Mouse (Mus musculus) ES-CJ7 (cell line): ENCODE data around the gene Csrnp3.

ENCODE experiments used
- DNase-seq: peaks from one replicate; pipeline ENCODE4 v3.0.0; 2011; ENCODE audit warnings: low read depth, low spot score

Gene Csrnp3

GRCm38 (mm10) chr2:65870919-65871582, 25.5 kb downstream of the Csrnp3 start:
- DNase-seq, result no peak

DNA sequence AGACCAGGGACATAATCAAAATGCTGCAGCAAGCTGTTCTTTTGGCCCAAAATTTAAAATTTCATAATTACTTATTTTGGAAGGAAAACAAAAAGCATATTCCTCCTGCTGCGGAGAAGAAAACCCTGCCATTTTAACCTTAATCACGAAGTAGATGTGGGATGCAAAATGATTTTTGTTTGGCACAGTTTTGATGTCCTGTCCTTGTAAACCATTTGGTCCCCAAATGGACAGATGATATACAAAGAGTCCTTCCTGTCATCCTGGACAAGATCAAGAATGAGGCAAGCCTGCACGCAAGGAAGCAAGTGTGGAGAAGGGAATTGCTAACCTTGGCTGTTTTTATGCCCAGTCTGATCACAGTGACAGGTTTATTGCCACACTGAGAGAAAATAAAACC, 46.0 kb downstream of the Csrnp3 start:
- no peak for DNase-seq

DNA sequence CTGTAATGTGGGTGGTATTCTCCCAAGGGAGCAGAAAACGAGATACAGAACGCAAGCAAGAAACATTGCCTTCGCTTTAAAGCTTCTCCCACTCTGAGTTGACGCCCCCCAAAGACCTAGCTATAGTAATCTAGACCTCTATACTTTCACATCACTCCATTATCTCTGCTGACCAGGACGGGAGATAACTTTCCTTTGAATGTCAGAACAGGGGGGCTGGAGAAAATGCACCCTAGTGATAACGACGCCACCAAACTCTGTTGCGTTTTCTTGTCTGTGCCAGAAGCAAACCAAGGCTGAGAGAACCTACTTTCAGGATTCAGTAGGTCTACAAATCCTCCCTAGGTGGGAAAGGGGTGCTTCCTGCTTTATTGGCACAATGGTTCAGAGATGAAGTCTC, 47.7 kb downstream of the Csrnp3 start:
- no peak for DNase-seq

DNA sequence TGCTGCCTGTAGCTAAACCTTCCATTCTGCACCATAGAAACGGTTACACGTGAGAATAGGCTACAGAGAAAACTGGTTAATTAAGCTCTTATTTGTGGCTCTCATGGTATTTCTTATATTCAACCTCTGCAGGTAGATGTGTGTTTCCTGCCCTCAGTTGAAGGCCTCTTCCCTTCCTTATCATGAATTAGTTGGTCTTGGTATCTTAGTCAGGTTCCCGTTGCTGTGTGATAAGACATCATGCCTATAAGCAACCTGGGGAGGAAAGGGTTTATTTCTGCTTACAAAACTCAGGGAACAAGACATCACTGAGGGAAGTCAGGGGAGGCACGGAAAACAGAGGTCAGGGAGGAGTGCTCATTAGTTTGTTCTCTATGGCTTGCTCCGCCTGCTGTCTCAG, 48.7 kb downstream of the Csrnp3 start:
- DNase-seq, result no peak

GRCm38 (mm10) chr2:65896542-65896941, 51.0 kb downstream of the Csrnp3 start:
- no peak for DNase-seq

GRCm38 (mm10) chr2:65897084-65897483, 51.5 kb downstream of the Csrnp3 start:
- DNase-seq, result no peak

DNA sequence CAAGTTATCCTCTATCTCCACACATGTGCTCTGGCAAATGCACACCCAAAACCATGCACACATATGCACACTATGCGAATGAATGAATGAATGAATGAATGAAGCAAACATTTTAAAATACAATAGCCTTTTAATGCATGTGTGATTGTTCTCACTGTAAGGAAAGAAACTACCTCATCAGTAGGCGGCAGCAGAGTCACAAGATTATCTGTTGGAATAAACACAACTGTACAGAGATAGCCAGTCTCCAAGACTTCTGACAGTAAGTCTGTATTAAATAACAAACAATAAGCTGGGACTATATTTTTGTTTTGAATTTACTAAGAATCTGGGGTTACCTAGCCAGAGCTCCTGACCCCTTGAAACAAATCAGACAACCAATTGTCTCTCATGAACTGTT, 53.9 kb downstream of the Csrnp3 start:
- no peak for DNase-seq

- peak; percentile 63 for DNase-seq
These were observed 63.0 kb downstream of the Csrnp3 start for GRCm38 (mm10) chr2:65908526-65908925.

- peak; percentile 64 for DNase-seq
These were observed 64.4 kb downstream of the Csrnp3 start for GRCm38 (mm10) chr2:65909724-65910521.

DNA sequence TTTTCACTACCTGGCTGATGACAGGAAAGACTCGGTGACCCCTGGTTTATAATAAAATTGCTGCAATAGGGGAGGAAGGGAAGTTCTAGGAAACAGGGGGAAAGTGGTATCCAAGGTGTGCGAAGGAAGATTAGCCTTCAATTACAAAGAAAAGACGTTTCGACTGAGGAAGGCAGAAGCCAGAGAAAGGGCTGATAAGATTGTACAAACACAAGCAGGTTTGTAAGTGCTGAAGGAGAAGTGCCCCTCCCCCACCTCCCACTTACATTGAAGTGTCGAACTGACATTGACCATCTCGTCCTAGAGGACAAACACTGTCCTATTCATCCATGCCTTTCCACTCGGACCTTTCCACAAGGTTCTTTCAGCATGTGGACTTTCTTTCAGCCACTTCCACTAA, 70.4 kb downstream of the Csrnp3 start:
- DNase-seq, result peak; percentile 20

GRCm38 (mm10) chr2:65920651-65921412, 75.3 kb downstream of the Csrnp3 start:
- no peak for DNase-seq

- no peak for DNase-seq
These were observed 79.9 kb downstream of the Csrnp3 start for GRCm38 (mm10) chr2:65925363-65925941.

- DNase-seq, result no peak
These were observed 81.6 kb downstream of the Csrnp3 start for GRCm38 (mm10) chr2:65926935-65927708.

- DNase-seq, result no peak
These were observed 83.7 kb downstream of the Csrnp3 start for GRCm38 (mm10) chr2:65929286-65929685.

- DNase-seq, result no peak
These were observed 84.4 kb downstream of the Csrnp3 start for GRCm38 (mm10) chr2:65929927-65930326.

DNA sequence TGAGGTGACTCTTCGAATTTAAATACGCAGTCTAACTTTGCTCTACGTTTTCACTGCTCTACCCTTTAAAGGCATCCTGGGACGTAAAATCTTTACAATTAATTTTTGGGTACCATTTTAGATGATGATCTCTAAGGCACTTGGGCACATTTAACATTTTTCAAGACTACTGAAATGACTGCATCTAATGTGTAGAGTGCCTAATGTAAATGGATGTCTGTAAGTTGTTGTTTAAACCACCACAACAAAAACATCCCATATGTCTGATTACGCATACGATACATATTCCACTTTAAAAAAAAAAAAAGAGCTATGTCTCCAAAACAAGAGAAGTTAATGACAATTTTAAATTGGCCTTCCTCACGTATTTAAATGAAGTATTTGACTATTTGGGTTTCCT, 85.7 kb downstream of the Csrnp3 start:
- DNase-seq, result no peak

- DNase-seq, result peak; percentile 89
These were observed 86.3 kb downstream of the Csrnp3 start for GRCm38 (mm10) chr2:65931841-65932311.

DNA sequence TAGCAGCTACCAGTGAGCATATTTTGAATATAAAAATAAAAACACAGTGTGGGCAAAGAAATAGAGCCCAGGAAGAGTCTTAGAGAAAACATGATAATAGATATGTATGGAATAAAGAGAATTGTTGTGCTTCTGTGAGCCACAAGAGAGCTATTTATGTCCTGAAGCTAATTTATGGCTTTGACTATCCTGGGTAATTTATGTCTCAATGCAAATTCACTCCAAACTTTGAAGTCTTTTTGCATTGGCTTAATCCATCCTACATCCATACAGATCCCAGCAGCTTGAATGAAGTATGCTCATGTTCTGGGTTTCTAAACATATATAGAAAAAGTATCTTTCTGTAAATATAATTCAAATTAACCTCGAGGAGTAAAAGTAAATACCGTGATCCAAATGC, 88.5 kb downstream of the Csrnp3 start:
- DNase-seq, result no peak

DNA sequence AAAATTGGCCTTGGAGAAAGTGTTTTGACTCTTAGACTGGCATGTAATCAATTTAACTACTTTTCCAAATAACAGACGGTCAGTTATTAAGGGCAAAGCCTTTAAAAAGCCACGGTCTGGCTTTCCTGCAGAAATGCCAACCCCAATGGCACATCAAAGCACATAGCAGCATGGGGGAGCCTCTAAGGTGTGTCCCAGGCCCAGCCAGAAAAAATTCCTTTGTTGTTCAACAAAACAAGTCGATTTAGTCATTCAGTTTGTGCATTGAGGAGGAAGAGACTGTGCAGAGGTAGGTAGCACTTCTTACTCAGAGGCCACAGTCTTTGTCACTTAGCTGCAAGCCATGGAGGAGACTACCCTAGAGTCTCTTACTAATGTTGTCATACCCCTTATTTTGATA, 93.3 kb downstream of the Csrnp3 start:
- peak; percentile 67 for DNase-seq

DNA sequence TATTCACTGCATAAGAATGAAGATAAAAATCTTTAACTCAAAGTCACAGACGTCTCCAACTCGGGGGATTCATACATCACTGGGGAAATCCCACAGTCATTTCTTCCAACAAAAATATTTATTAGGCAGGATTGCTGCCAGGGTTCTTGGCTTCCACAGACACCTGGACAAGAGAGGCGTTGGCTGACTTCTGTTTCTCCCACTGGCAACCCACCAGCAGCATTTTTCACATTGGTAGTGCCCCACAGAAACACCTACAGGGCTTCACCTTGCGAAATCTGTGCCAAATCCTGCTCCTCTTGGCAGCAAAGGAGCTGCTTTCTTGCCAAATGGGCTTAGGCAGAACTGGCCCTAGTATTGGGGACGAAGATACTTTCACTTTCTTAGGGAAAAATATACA, 94.8 kb downstream of the Csrnp3 start:
- DNase-seq, result no peak

- no peak for DNase-seq
These were observed 96.8 kb downstream of the Csrnp3 start for GRCm38 (mm10) chr2:65942346-65942745.
